Mouse (Mus musculus) olfactory bulb, adult 2 months (tissue): Measurements from ENCODE around the gene Degs2.

Experiments used
- CTCF ChIP-seq: fragments of 200-500 bp; IDR thresholded peaks from 2 replicates; pipeline ENCODE4 v1.5.1; 2012; ENCODE audit warnings: low read depth, mild to moderate bottlenecking, low read length, moderate library complexity; ENCODE audit not compliant: insufficient read depth
- POLR2A ChIP-seq: fragments of 200-500 bp; IDR thresholded peaks from 2 replicates; pipeline ENCODE4 v1.6.1; 2012; ENCODE audit warnings: mild to moderate bottlenecking, low read depth, low read length, moderate library complexity; ENCODE audit not compliant: insufficient read depth

DNA sequence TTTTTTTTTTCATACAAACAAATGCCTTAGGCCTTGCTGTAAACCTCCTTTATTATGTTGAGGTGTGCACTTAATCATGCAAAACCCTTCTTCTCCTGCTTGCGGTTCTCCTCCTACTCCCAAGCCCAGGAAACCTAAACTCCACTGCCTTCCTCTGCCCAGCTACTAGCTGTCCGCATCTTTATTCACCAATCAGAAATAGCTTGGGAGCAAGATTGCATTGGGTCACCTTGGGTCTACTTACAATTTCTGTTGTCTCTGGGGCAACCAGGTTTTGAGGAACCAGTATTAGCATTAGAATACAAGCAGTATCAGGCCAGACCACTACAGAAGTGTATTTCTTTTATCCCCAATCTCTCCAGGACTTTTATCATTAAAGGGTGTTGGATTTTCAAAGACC is 32.3 kb upstream of the Degs2 start:
- TF ChIP-seq CTCF (no peak), POLR2A (no peak)
